Mouse (Mus musculus) liver, postnatal 0 days (tissue): ENCODE data around the gene Slc7a4. TPM values are rescaled to one million over a fixed set of nuclear protein-coding genes. Genes with fewer than 3 reads are reported as not detected.
A peak's percentile ranks its signal among the peaks of the same experiment; 100 is the strongest.
"Not testable (repeated sequence)": the region's sequence is repeated elsewhere in the genome, so short reads cannot be mapped to it uniquely, and the experiment has no call there.

ENCODE experiments used
- ATAC-seq: fragments of 200-750 bp; cut with Nextera tagmentation; 2 replicates; pipeline ENCODE4 v1.8.0; 2017; ENCODE audit warnings: mild to moderate bottlenecking, moderate library complexity
- DNase-seq: peaks from one replicate; pipeline ENCODE4 v3.0.0-alpha.2; 2016
- H3K27ac ChIP-seq: fragments of 300-500 bp; sonication (generic); 2 replicates; pipeline ENCODE4 v1.5.1; 2014; ENCODE audit warnings: antibody characterized with exemption, moderate library complexity, mild to moderate bottlenecking, low read depth
- H3K27me3 ChIP-seq: fragments of 300-500 bp; sonication (generic); 2 replicates; pipeline ENCODE4 v1.6.1; 2014; ENCODE audit warnings: low read length, control low read depth, mixed read lengths; ENCODE audit not compliant: insufficient read depth
- H3K36me3 ChIP-seq: fragments of 300-500 bp; sonication (generic); replicated peaks from 2 replicates; pipeline ENCODE4 v1.6.1; 2014; ENCODE audit warnings: mild to moderate bottlenecking, control low read depth, low read length, moderate library complexity, mixed read lengths; ENCODE audit not compliant: insufficient read depth
- H3K4me1 ChIP-seq: fragments of 300-500 bp; sonication (generic); 2 replicates; pipeline ENCODE4 v1.6.1; 2014; ENCODE audit warnings: antibody characterized with exemption, mild to moderate bottlenecking, control low read depth; ENCODE audit not compliant: insufficient read depth
- H3K4me2 ChIP-seq: fragments of 300-500 bp; sonication (generic); 2 replicates; pipeline ENCODE4 v1.6.1; 2014; ENCODE audit warnings: low read depth, mild to moderate bottlenecking, low read length, moderate library complexity, mixed read lengths
- H3K4me3 ChIP-seq: fragments of 300-500 bp; sonication (generic); 2 replicates; pipeline ENCODE4 v1.5.1; 2014; ENCODE audit warnings: low read depth, low read length
- H3K9ac ChIP-seq: fragments of 300-500 bp; sonication (generic); replicated peaks from 2 replicates; pipeline ENCODE4 v1.6.1; 2014; ENCODE audit warnings: mild to moderate bottlenecking, moderate library complexity
- H3K9me3 ChIP-seq: fragments of 300-500 bp; sonication (generic); 2 replicates; pipeline ENCODE4 v1.6.1; 2016; ENCODE audit warnings: mild to moderate bottlenecking, control low read depth, low read length, mixed read lengths
- CTCF ChIP-seq: sonication (generic); IDR thresholded peaks from 2 replicates; pipeline ENCODE4 v1.5.1; 2016; ENCODE audit warnings: antibody characterized with exemption, low read depth
- EP300 ChIP-seq: IDR thresholded peaks from 2 replicates; pipeline ENCODE4 v1.6.1; 2016; ENCODE audit warnings: antibody characterized with exemption, low read depth, mild to moderate bottlenecking
- WGBS: fragments of 180-500 bp; shearing (Covaris S2); extraction: QIAGEN DNeasy Blood & Tissue Kit; methylation state at CpG from one replicate; pipeline ENCODE4 v1.1.7; 2014; ENCODE audit not compliant: insufficient replicate concordance; 5-methylcytosine and 5-hydroxymethylcytosine counted together
- polyA plus RNA-seq: library from polyadenylated mRNA; unstranded; fragments of >200 nt; fragmentation: Nextera tagmentation; extraction: Ambion mirVana; gene quantifications from 2 replicates; pipeline ENCODE4 v1.2.1, GENCODE M21; 2015

The Slc7a4 gene
- polyA plus RNA-seq, 1 experiment from 2014 or later: 3.7 TPM

GRCm38 (mm10) chr16:17617922-17618565, 35.0 kb upstream of the Slc7a4 start:
- H3K4me3 ChIP-seq: no peak overlapping the region
- H3K4me1 ChIP-seq: peaks cover 14% of the 10 kb centered on the region
- peak; percentile 54 for ATAC-seq
- DNase-seq: peak; percentile 71
- no peak overlapping the region for H3K27ac ChIP-seq
- H3K9ac ChIP-seq: no peak overlapping the region
- TF ChIP-seq CTCF (peak; percentile 89), EP300 (no peak)
- 23% methylated on average over 13 of the region's 13 CpGs for WGBS
- no peaks in the 10 kb centered on the region for H3K9me3 ChIP-seq
- no peaks in the 10 kb centered on the region for H3K27me3 ChIP-seq
- no peaks in the 10 kb centered on the region for H3K36me3 ChIP-seq
- peak overlapping the region; percentile 24; the same call in 1 of the 2 replicates for H3K4me2 ChIP-seq

- peaks cover 14% of the 10 kb centered on the region for H3K4me1 ChIP-seq
- H3K36me3 ChIP-seq: no peaks in the 10 kb centered on the region
- DNase-seq (no peak), ATAC-seq (no peak)
- no peak overlapping the region for H3K9ac ChIP-seq
- H3K27me3 ChIP-seq: no peaks in the 10 kb centered on the region
- no peaks in the 10 kb centered on the region for H3K9me3 ChIP-seq
- no peak overlapping the region for H3K4me2 ChIP-seq
- no peak overlapping the region for H3K4me3 ChIP-seq
- TF ChIP-seq EP300 (no peak), CTCF (no peak)
- no peak overlapping the region for H3K27ac ChIP-seq
- WGBS: 58% methylated on average over 5 of the region's 5 CpGs
Measured at GRCm38 (mm10) chr16:17616212-17616611, 33.2 kb upstream of the Slc7a4 start.

- WGBS: 78% methylated on average over 6 of the region's 6 CpGs
- not testable (repeated sequence) for H3K9ac ChIP-seq, ATAC-seq, H3K27me3 ChIP-seq, H3K27ac ChIP-seq, DNase-seq, H3K36me3 ChIP-seq, H3K4me1 ChIP-seq, H3K4me2 ChIP-seq, H3K4me3 ChIP-seq, H3K9me3 ChIP-seq
- TF ChIP-seq CTCF: peak; percentile 73
Measured at GRCm38 (mm10) chr16:17614740-17615139, 31.7 kb upstream of the Slc7a4 start.

- no peak overlapping the region for H3K27ac ChIP-seq
- 59% methylated on average over 4 of the region's 4 CpGs for WGBS
- TF ChIP-seq CTCF: no peak
- TF ChIP-seq EP300: no peak
- no peaks in the 10 kb centered on the region for H3K4me1 ChIP-seq
- H3K4me3 ChIP-seq: no peak overlapping the region
- no peak for DNase-seq
- H3K36me3 ChIP-seq: no peaks in the 10 kb centered on the region
- no peak overlapping the region for H3K4me2 ChIP-seq
- H3K27me3 ChIP-seq: no peaks in the 10 kb centered on the region
- ATAC-seq: no peak
- no peak overlapping the region for H3K9ac ChIP-seq
- no peaks in the 10 kb centered on the region for H3K9me3 ChIP-seq
Measured at GRCm38 (mm10) chr16:17611383-17611782, 28.4 kb upstream of the Slc7a4 start.

GRCm38 (mm10) chr16:17605684-17606083, 22.7 kb upstream of the Slc7a4 start:
- no peak overlapping the region for H3K9ac ChIP-seq
- no peak overlapping the region for H3K4me2 ChIP-seq
- H3K36me3 ChIP-seq: no peaks in the 10 kb centered on the region
- no peak for DNase-seq
- TF ChIP-seq CTCF (no peak), EP300 (no peak)
- H3K4me3 ChIP-seq: no peak overlapping the region
- H3K9me3 ChIP-seq: no peaks in the 10 kb centered on the region
- H3K4me1 ChIP-seq: no peaks in the 10 kb centered on the region
- ATAC-seq: no peak
- H3K27me3 ChIP-seq: no peaks in the 10 kb centered on the region
- no peak overlapping the region for H3K27ac ChIP-seq
- 65% methylated on average over 5 of the region's 5 CpGs for WGBS

- no peaks in the 10 kb centered on the region for H3K4me1 ChIP-seq
- no peak for DNase-seq
- TF ChIP-seq CTCF (no peak), EP300 (no peak)
- no peak overlapping the region for H3K4me3 ChIP-seq
- no peaks in the 10 kb centered on the region for H3K27me3 ChIP-seq
- H3K9ac ChIP-seq: no peak overlapping the region
- ATAC-seq: no peak
- WGBS: 60% methylated on average over 4 of the region's 4 CpGs
- no peaks in the 10 kb centered on the region for H3K9me3 ChIP-seq
- H3K27ac ChIP-seq: no peak overlapping the region
- no peak overlapping the region for H3K4me2 ChIP-seq
- H3K36me3 ChIP-seq: no peaks in the 10 kb centered on the region
Measured at GRCm38 (mm10) chr16:17604941-17605340, 21.9 kb upstream of the Slc7a4 start.
